Mouse (Mus musculus): ENCODE measurements around the gene Ngef. TPM values are rescaled to one million over a fixed set of nuclear protein-coding genes. Genes with fewer than 3 reads are reported as not detected.

The Ngef gene
- polyA plus RNA-seq, 1 experiment from 2014 or later, result 0.15 TPM

- ATAC-seq (ENCODE audit: insufficient number of reproducible peaks, low FRiP score), result no peak
- Histone ChIP-seq H3K4me3 (no peak overlapping the region), H3K9me3 (replicated peaks) (no peaks in the 10 kb centered on the region), H3K4me1 (replicated peaks) (no peaks in the 10 kb centered on the region), H3K27me3 (replicated peaks) (0 out of 2 replicates have a peak, but pooled peaks cover 4% of the 10 kb centered on the region), H3K4me2 (no peak overlapping the region), H3K36me3 (no peaks in the 10 kb centered on the region), H3K9ac (no peak overlapping the region), H3K27ac (ENCODE audit: poor library complexity, severe bottlenecking) (no peak overlapping the region)
- 65% methylated on average over 2 of the region's 2 CpGs for WGBS
Observed at GRCm38 (mm10) chr1:87601801-87602200, 28.1 kb upstream of the Ngef start.

DNA sequence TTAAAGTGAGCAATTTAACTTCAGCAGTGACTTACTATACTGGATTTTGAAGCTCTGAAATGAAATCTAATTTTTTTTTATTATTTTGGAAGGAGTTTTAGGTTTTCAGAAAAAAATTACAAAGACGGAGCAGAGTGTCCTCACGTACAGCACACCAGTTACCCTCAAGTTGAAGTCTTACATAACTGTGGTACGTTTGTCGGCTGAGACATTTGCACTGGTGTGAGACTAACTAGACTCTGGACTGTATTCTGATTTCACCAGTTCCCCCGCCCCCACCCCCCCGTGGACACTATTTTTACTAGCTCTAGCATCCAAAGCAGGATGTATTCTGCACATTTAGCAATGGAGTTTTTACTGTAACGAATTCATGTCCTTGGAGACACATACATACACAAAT is 26.9 kb upstream of the Ngef start:
- Histone ChIP-seq H3K4me1 (replicated peaks) (no peaks in the 10 kb centered on the region), H3K4me2 (no peak overlapping the region), H3K27me3 (replicated peaks) (no peaks in the 10 kb centered on the region), H3K4me3 (no peak overlapping the region), H3K27ac (ENCODE audit: poor library complexity, severe bottlenecking) (no peak overlapping the region), H3K9ac (no peak overlapping the region), H3K9me3 (replicated peaks) (no peaks in the 10 kb centered on the region), H3K36me3 (no peaks in the 10 kb centered on the region)
- 75% methylated on average over 7 of the region's 7 CpGs for WGBS
- ATAC-seq (ENCODE audit: insufficient number of reproducible peaks, low FRiP score), result no peak

DNA sequence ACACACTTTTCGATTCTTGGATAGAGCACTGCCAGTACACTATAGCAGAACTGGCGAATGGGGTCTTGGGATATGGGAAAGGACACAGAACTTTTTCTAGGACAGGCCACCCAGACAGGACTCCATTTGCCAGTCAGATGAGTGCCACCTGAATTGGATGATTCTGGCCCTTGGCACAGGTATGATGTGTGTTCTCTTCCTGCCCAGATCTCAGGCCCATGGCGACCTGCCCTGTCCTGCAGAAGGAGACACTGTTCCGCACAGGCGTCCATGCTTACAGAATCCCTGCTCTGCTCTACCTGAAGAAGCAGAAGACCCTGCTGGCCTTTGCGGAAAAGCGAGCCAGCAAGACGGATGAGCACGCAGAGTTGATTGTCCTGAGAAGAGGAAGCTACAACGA is 21.0 kb upstream of the Ngef start:
- ATAC-seq (ENCODE audit: insufficient number of reproducible peaks, low FRiP score), result no peak
- H3K27ac ChIP-seq (ENCODE audit: poor library complexity, severe bottlenecking), result no peak overlapping the region
- WGBS, result 88% methylated on average over 10 of the region's 10 CpGs
- no peaks in the 10 kb centered on the region for H3K36me3 ChIP-seq
- no peaks in the 10 kb centered on the region for H3K27me3 ChIP-seq (replicated peaks)
- no peaks in the 10 kb centered on the region for H3K4me1 ChIP-seq (replicated peaks)
- H3K4me3 ChIP-seq, result no peak overlapping the region
- no peak overlapping the region for H3K4me2 ChIP-seq
- no peaks in the 10 kb centered on the region for H3K9me3 ChIP-seq (replicated peaks)
- no peak overlapping the region for H3K9ac ChIP-seq

DNA sequence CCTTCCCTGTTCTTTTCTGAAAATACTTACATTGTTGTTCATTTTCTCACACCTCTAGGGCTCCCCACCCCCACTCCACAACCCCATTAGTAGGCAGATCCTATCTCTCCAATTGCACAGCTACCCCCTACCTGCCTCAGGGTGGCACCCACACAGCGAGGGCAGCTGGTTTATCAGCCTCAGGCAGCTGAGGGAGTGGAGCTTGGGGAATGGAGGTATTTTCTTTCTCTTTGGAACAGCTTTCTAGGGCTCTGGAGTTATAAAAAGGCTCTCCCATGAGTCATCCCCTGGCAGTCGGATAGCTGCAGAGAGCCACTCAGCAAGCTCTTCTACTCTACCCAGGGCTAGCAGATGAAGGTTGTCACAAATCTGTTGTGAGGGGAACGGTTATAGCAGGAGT is 20.6 kb upstream of the Ngef start:
- Histone ChIP-seq H3K36me3 (no peaks in the 10 kb centered on the region), H3K9me3 (replicated peaks) (no peaks in the 10 kb centered on the region), H3K4me2 (no peak overlapping the region), H3K9ac (no peak overlapping the region), H3K4me3 (no peak overlapping the region), H3K27ac (ENCODE audit: poor library complexity, severe bottlenecking) (no peak overlapping the region), H3K4me1 (replicated peaks) (no peaks in the 10 kb centered on the region), H3K27me3 (replicated peaks) (no peaks in the 10 kb centered on the region)
- 36% methylated on average over 3 of the region's 3 CpGs for WGBS
- no peak for ATAC-seq (ENCODE audit: insufficient number of reproducible peaks, low FRiP score)

DNA sequence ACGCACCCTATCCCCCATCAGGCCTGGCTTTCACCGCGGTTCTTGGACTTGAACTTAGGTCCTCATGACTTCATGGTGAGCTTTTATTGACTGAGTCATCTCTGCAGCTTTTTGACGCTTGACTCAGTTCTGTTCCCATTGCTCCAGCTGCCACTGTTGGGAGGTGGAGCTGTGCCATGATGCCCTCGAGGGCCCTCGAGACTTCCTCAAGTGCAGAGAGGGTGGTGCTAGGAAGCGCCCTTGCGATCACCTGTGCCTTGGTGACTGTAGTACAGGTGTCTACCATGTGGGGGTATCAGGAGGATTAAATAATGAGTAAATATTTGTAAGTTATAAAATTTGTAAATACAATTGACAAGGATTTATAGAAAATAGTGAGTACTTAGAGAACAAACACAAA is 16.3 kb upstream of the Ngef start:
- no peak overlapping the region for H3K4me2 ChIP-seq
- 83% methylated on average over 8 of the region's 8 CpGs for WGBS
- no peak overlapping the region for H3K27ac ChIP-seq (ENCODE audit: poor library complexity, severe bottlenecking)
- ATAC-seq (ENCODE audit: insufficient number of reproducible peaks, low FRiP score), result no peak
- H3K36me3 ChIP-seq, result no peaks in the 10 kb centered on the region
- no peak overlapping the region for H3K4me3 ChIP-seq
- H3K4me1 ChIP-seq (replicated peaks), result no peaks in the 10 kb centered on the region
- no peaks in the 10 kb centered on the region for H3K9me3 ChIP-seq (replicated peaks)
- H3K27me3 ChIP-seq (replicated peaks), result no peaks in the 10 kb centered on the region
- no peak overlapping the region for H3K9ac ChIP-seq

DNA sequence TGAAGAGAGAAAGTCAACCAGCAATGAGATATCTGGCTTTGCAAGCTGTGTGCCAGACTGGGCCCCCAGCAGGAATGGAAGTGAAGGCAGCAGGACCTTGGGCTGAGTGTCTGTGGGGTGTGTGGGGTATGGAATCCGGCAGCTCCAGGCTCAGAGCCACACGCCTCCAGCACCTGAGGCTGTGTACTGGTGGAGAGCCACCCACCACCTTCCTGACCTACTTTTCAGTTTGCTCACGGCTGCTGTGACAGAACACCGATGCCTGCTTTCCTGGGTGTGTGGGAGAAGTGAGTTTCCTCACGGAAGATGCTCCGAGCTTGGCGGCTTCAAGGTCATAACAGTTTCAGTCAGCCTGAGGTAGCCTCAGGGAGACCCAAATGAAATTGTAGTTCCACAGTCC is 15.5 kb upstream of the Ngef start:
- H3K9me3 ChIP-seq (replicated peaks), result no peaks in the 10 kb centered on the region
- WGBS, result 80% methylated on average over 7 of the region's 7 CpGs
- H3K27me3 ChIP-seq (replicated peaks), result no peaks in the 10 kb centered on the region
- H3K9ac ChIP-seq, result no peak overlapping the region
- H3K4me1 ChIP-seq (replicated peaks), result no peaks in the 10 kb centered on the region
- no peak for ATAC-seq (ENCODE audit: insufficient number of reproducible peaks, low FRiP score)
- H3K4me2 ChIP-seq, result no peak overlapping the region
- no peak overlapping the region for H3K4me3 ChIP-seq
- H3K36me3 ChIP-seq, result no peaks in the 10 kb centered on the region
- H3K27ac ChIP-seq (ENCODE audit: poor library complexity, severe bottlenecking), result no peak overlapping the region

- H3K9ac ChIP-seq, result no peak overlapping the region
- H3K4me1 ChIP-seq (replicated peaks), result peaks cover 6% of the 10 kb centered on the region; the same call in 1 of the 2 replicates
- no peaks in the 10 kb centered on the region for H3K36me3 ChIP-seq
- WGBS, result 13% methylated on average over 3 of the region's 3 CpGs
- no peak overlapping the region for H3K4me3 ChIP-seq
- no peaks in the 10 kb centered on the region for H3K27me3 ChIP-seq (replicated peaks)
- ATAC-seq (ENCODE audit: insufficient number of reproducible peaks, low FRiP score), result no peak
- no peak overlapping the region for H3K4me2 ChIP-seq
- H3K27ac ChIP-seq (ENCODE audit: poor library complexity, severe bottlenecking), result no peak overlapping the region
- H3K9me3 ChIP-seq (replicated peaks), result no peaks in the 10 kb centered on the region
Observed at GRCm38 (mm10) chr1:87580824-87581223, 7.2 kb upstream of the Ngef start.

GRCm38 (mm10) chr1:87578965-87579364 is 5.3 kb upstream of the Ngef start:
- 79% methylated on average over 6 of the region's 6 CpGs for WGBS
- H3K4me3 ChIP-seq, result no peak overlapping the region
- no peak for ATAC-seq (ENCODE audit: insufficient number of reproducible peaks, low FRiP score)

GRCm38 (mm10) chr1:87574785-87575184 is 1.1 kb upstream of the Ngef start:
- no peaks in the 10 kb centered on the region for H3K4me1 ChIP-seq (replicated peaks)
- H3K36me3 ChIP-seq, result no peaks in the 10 kb centered on the region
- H3K4me3 ChIP-seq, result no peak overlapping the region
- no peak for ATAC-seq (ENCODE audit: insufficient number of reproducible peaks, low FRiP score)
- no peak overlapping the region for H3K4me2 ChIP-seq
- 0 out of 2 replicates have a peak, but pooled peaks cover 3% of the 10 kb centered on the region for H3K9me3 ChIP-seq (replicated peaks)
- WGBS, result 75% methylated on average over 7 of the region's 7 CpGs
- H3K27me3 ChIP-seq (replicated peaks), result no peaks in the 10 kb centered on the region
- H3K27ac ChIP-seq (ENCODE audit: poor library complexity, severe bottlenecking), result no peak overlapping the region
- H3K9ac ChIP-seq, result no peak overlapping the region

More at GRCm38 (mm10) chr1:87578965-87579364, 5.3 kb upstream of the Ngef start:
- Histone ChIP-seq H3K36me3 (no peaks in the 10 kb centered on the region), H3K9ac (no peak overlapping the region), H3K4me1 (replicated peaks) (peaks cover 6% of the 10 kb centered on the region; the same call in 1 of the 2 replicates), H3K27me3 (replicated peaks) (no peaks in the 10 kb centered on the region), H3K9me3 (replicated peaks) (no peaks in the 10 kb centered on the region), H3K27ac (ENCODE audit: poor library complexity, severe bottlenecking) (no peak overlapping the region), H3K4me2 (no peak overlapping the region)

DNA sequence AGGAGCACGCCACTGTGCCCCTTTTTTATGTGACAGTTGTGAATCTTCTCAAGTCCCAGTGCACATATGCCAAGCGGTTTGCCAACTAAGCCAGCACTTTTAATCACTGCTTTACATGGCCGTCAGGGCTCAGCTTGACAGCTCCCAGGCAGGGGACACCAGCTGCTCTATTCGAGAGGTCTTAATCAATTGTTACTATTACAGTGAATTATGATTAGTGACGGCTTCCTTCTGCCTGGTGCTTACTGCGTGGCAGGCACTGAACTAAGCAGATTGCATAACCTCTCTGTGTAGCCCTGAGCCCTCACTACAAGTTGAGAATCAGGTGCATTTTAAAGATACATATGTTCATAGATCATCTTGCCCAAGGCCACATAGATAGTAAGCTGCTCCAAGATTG is 683 bp upstream of the Ngef start:
- WGBS, result 68% methylated on average over 6 of the region's 6 CpGs
- 0 out of 2 replicates have a peak, but pooled peaks cover 3% of the 10 kb centered on the region for H3K9me3 ChIP-seq (replicated peaks)
- H3K9ac ChIP-seq, result no peak overlapping the region
- no peak overlapping the region for H3K27ac ChIP-seq (ENCODE audit: poor library complexity, severe bottlenecking)
- no peak overlapping the region for H3K4me2 ChIP-seq
- no peak for ATAC-seq (ENCODE audit: insufficient number of reproducible peaks, low FRiP score)
- H3K36me3 ChIP-seq, result no peaks in the 10 kb centered on the region
- no peak overlapping the region for H3K4me3 ChIP-seq
- no peaks in the 10 kb centered on the region for H3K27me3 ChIP-seq (replicated peaks)
- H3K4me1 ChIP-seq (replicated peaks), result no peaks in the 10 kb centered on the region

DNA sequence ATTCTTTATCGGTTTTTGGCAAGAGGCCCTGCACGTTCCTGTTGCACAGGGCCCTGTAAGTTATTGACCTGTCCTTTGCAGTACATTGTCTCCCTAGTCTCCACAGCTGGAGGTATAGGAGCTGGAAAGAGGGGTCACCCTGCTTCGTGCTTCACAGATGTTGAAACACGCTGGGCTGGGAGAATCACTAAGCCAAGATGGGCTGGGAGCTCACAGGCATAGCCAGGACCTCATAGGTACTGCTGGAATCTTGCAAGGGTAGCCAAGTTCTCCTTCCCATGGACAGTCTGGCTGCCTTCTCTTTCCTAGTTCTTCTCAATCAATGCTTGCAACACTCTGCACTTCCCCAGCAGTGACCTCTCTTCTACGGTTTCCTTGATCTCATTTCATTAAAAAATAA is 409 bp downstream of the Ngef start:
- H3K9ac ChIP-seq, result no peak overlapping the region
- no peaks in the 10 kb centered on the region for H3K4me1 ChIP-seq (replicated peaks)
- H3K27me3 ChIP-seq (replicated peaks), result no peaks in the 10 kb centered on the region
- 69% methylated on average over 5 of the region's 5 CpGs for WGBS
- no peak overlapping the region for H3K4me3 ChIP-seq
- no peak overlapping the region for H3K27ac ChIP-seq (ENCODE audit: poor library complexity, severe bottlenecking)
- no peak for ATAC-seq (ENCODE audit: insufficient number of reproducible peaks, low FRiP score)
- no peak overlapping the region for H3K4me2 ChIP-seq
- H3K9me3 ChIP-seq (replicated peaks), result 0 out of 2 replicates have a peak, but pooled peaks cover 3% of the 10 kb centered on the region
- no peaks in the 10 kb centered on the region for H3K36me3 ChIP-seq

DNA sequence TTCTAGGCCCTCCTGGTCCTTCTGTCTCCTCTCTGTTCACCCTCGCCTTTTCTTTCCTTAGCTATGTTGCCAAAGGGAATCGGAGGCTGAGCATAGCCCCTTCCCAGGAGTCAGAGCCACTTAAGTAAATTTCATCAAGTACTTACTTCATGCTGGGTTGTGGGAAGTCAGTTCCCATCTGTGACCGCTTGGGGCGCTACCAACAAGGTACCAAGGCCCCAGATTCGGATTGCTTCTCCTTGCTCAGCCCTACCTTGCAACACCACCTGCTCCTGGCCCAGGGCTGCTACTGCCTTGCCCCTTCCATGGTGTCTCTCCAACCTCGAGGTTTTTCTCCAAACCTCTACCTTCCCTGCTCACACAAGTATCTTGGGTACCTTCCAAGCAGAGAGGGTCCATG is 5.3 kb downstream of the Ngef start:
- no peak overlapping the region for H3K4me2 ChIP-seq
- no peaks in the 10 kb centered on the region for H3K36me3 ChIP-seq
- no peak overlapping the region for H3K4me3 ChIP-seq
- H3K27me3 ChIP-seq (replicated peaks), result peaks cover 4% of the 10 kb centered on the region
- no peak overlapping the region for H3K9ac ChIP-seq
- ATAC-seq (ENCODE audit: insufficient number of reproducible peaks, low FRiP score), result no peak
- 34% methylated on average over 6 of the region's 6 CpGs for WGBS
- no peaks in the 10 kb centered on the region for H3K4me1 ChIP-seq (replicated peaks)
- H3K9me3 ChIP-seq (replicated peaks), result 0 out of 2 replicates have a peak, but pooled peaks cover 3% of the 10 kb centered on the region
- H3K27ac ChIP-seq (ENCODE audit: poor library complexity, severe bottlenecking), result no peak overlapping the region

Data from heart, embryonic 12.5 days (tissue).